Mouse (Mus musculus): Measurements from ENCODE around the gene Rhbdl3. TPM values are rescaled to one million over a fixed set of nuclear protein-coding genes. Genes with fewer than 3 reads are reported as not detected.

Rhbdl3 gene
- polyA plus RNA-seq, 1 experiment from 2014 or later, result 12.2 TPM

- Histone ChIP-seq H3K4me2 (ENCODE audit: low read length) (no peak overlapping the region), H3K4me3 (replicated peaks; ENCODE audit: low read length) (no peak overlapping the region), H3K27me3 (replicated peaks; ENCODE audit: control insufficient read depth, insufficient read depth, low read length) (no peaks in the 10 kb centered on the region), H3K4me1 (replicated peaks; ENCODE audit: control insufficient read depth, insufficient read depth, low read length) (no peaks in the 10 kb centered on the region), H3K9me3 (ENCODE audit: control insufficient read depth, low read length) (no peaks in the 10 kb centered on the region), H3K36me3 (ENCODE audit: control insufficient read depth, insufficient read depth) (no peaks in the 10 kb centered on the region), H3K9ac (replicated peaks; ENCODE audit: low read depth, low read length) (no peak overlapping the region), H3K27ac (ENCODE audit: low read length) (no peak overlapping the region)
- 76% methylated on average over 6 of the region's 6 CpGs for WGBS
- ATAC-seq, result no peak
Measured at GRCm38 (mm10) chr11:80324636-80325035, 23.9 kb downstream of the Rhbdl3 start.

GRCm38 (mm10) chr11:80332709-80333400, 32.1 kb downstream of the Rhbdl3 start:
- WGBS, result 64% methylated on average over 12 of the region's 12 CpGs

GRCm38 (mm10) chr11:80335609-80336350, 35.1 kb downstream of the Rhbdl3 start:
- Histone ChIP-seq H3K4me1 (replicated peaks; ENCODE audit: control insufficient read depth, insufficient read depth, low read length) (peaks cover 16% of the 10 kb centered on the region), H3K9ac (replicated peaks; ENCODE audit: low read depth, low read length) (peak overlapping the region; percentile 11; the same call in 1 of the 2 replicates), H3K27me3 (replicated peaks; ENCODE audit: control insufficient read depth, insufficient read depth, low read length) (no peaks in the 10 kb centered on the region), H3K4me2 (ENCODE audit: low read length) (no peak overlapping the region), H3K9me3 (ENCODE audit: control insufficient read depth, low read length) (no peaks in the 10 kb centered on the region), H3K27ac (ENCODE audit: low read length) (peak overlapping the region; percentile 73), H3K4me3 (replicated peaks; ENCODE audit: low read length) (no peak overlapping the region), H3K36me3 (ENCODE audit: control insufficient read depth, insufficient read depth) (no peaks in the 10 kb centered on the region; the same call in 1 of the 2 replicates)
- 2% methylated on average over 7 of the region's 7 CpGs for WGBS
- ATAC-seq, result peak; percentile 93

More at GRCm38 (mm10) chr11:80332709-80333400, 32.1 kb downstream of the Rhbdl3 start:
- Histone ChIP-seq H3K9ac (replicated peaks; ENCODE audit: low read depth, low read length) (no peak overlapping the region), H3K4me2 (ENCODE audit: low read length) (no peak overlapping the region), H3K4me1 (replicated peaks; ENCODE audit: control insufficient read depth, insufficient read depth, low read length) (peaks cover 16% of the 10 kb centered on the region), H3K27me3 (replicated peaks; ENCODE audit: control insufficient read depth, insufficient read depth, low read length) (no peaks in the 10 kb centered on the region), H3K36me3 (ENCODE audit: control insufficient read depth, insufficient read depth) (no peaks in the 10 kb centered on the region; the same call in 1 of the 2 replicates), H3K9me3 (ENCODE audit: control insufficient read depth, low read length) (no peaks in the 10 kb centered on the region), H3K27ac (ENCODE audit: low read length) (no peak overlapping the region), H3K4me3 (replicated peaks; ENCODE audit: low read length) (no peak overlapping the region)
- no peak for ATAC-seq

GRCm38 (mm10) chr11:80336351-80336730, 35.6 kb downstream of the Rhbdl3 start:
- H3K36me3 ChIP-seq (ENCODE audit: control insufficient read depth, insufficient read depth), result no peaks in the 10 kb centered on the region; the same call in 1 of the 2 replicates
- 9% methylated on average over 6 of the region's 6 CpGs for WGBS
- no peaks in the 10 kb centered on the region for H3K27me3 ChIP-seq (replicated peaks; ENCODE audit: control insufficient read depth, insufficient read depth, low read length)
- H3K4me2 ChIP-seq (ENCODE audit: low read length), result no peak overlapping the region
- H3K27ac ChIP-seq (ENCODE audit: low read length), result no peak overlapping the region
- H3K4me1 ChIP-seq (replicated peaks; ENCODE audit: control insufficient read depth, insufficient read depth, low read length), result peaks cover 16% of the 10 kb centered on the region
- H3K4me3 ChIP-seq (replicated peaks; ENCODE audit: low read length), result no peak overlapping the region
- no peaks in the 10 kb centered on the region for H3K9me3 ChIP-seq (ENCODE audit: control insufficient read depth, low read length)
- H3K9ac ChIP-seq (replicated peaks; ENCODE audit: low read depth, low read length), result no peak overlapping the region
- no peak for ATAC-seq

GRCm38 (mm10) chr11:80342482-80342881, 41.8 kb downstream of the Rhbdl3 start:
- no peak overlapping the region for H3K4me2 ChIP-seq (ENCODE audit: low read length)
- no peaks in the 10 kb centered on the region for H3K27me3 ChIP-seq (replicated peaks; ENCODE audit: control insufficient read depth, insufficient read depth, low read length)
- H3K9ac ChIP-seq (replicated peaks; ENCODE audit: low read depth, low read length), result no peak overlapping the region
- no peaks in the 10 kb centered on the region; the same call in 1 of the 2 replicates for H3K36me3 ChIP-seq (ENCODE audit: control insufficient read depth, insufficient read depth)
- WGBS, result 5% methylated on average over 2 of the region's 2 CpGs
- no peak overlapping the region for H3K27ac ChIP-seq (ENCODE audit: low read length)
- ATAC-seq, result no peak
- H3K4me3 ChIP-seq (replicated peaks; ENCODE audit: low read length), result no peak overlapping the region
- no peaks in the 10 kb centered on the region for H3K9me3 ChIP-seq (ENCODE audit: control insufficient read depth, low read length)
- H3K4me1 ChIP-seq (replicated peaks; ENCODE audit: control insufficient read depth, insufficient read depth, low read length), result no peaks in the 10 kb centered on the region

- ATAC-seq, result peak; percentile 69; the same call in 1 of the 2 replicates
Measured at GRCm38 (mm10) chr11:80351832-80352430, 51.2 kb downstream of the Rhbdl3 start.

GRCm38 (mm10) chr11:80354832-80355231, 54.1 kb downstream of the Rhbdl3 start:
- Histone ChIP-seq H3K4me2 (ENCODE audit: low read length) (no peak overlapping the region), H3K36me3 (ENCODE audit: control insufficient read depth, insufficient read depth) (no peaks in the 10 kb centered on the region; the same call in 1 of the 2 replicates), H3K27ac (ENCODE audit: low read length) (no peak overlapping the region), H3K9me3 (ENCODE audit: control insufficient read depth, low read length) (no peaks in the 10 kb centered on the region), H3K27me3 (replicated peaks; ENCODE audit: control insufficient read depth, insufficient read depth, low read length) (no peaks in the 10 kb centered on the region), H3K9ac (replicated peaks; ENCODE audit: low read depth, low read length) (no peak overlapping the region), H3K4me3 (replicated peaks; ENCODE audit: low read length) (no peak overlapping the region), H3K4me1 (replicated peaks; ENCODE audit: control insufficient read depth, insufficient read depth, low read length) (no peaks in the 10 kb centered on the region)
- no peak for ATAC-seq
- WGBS, result 44% methylated on average over 4 of the region's 4 CpGs

More at GRCm38 (mm10) chr11:80351832-80352430, 51.2 kb downstream of the Rhbdl3 start:
- WGBS, result 73% methylated on average over 5 of the region's 5 CpGs
- no peak overlapping the region for H3K4me3 ChIP-seq (replicated peaks; ENCODE audit: low read length)
- H3K4me1 ChIP-seq (replicated peaks; ENCODE audit: control insufficient read depth, insufficient read depth, low read length), result no peaks in the 10 kb centered on the region
- H3K9me3 ChIP-seq (ENCODE audit: control insufficient read depth, low read length), result no peaks in the 10 kb centered on the region
- no peak overlapping the region for H3K27ac ChIP-seq (ENCODE audit: low read length)
- H3K9ac ChIP-seq (replicated peaks; ENCODE audit: low read depth, low read length), result no peak overlapping the region
- no peak overlapping the region for H3K4me2 ChIP-seq (ENCODE audit: low read length)
- no peaks in the 10 kb centered on the region for H3K36me3 ChIP-seq (ENCODE audit: control insufficient read depth, insufficient read depth)
- no peaks in the 10 kb centered on the region for H3K27me3 ChIP-seq (replicated peaks; ENCODE audit: control insufficient read depth, insufficient read depth, low read length)

- Histone ChIP-seq H3K9ac (replicated peaks; ENCODE audit: low read depth, low read length) (no peak overlapping the region), H3K4me3 (replicated peaks; ENCODE audit: low read length) (no peak overlapping the region), H3K27ac (ENCODE audit: low read length) (no peak overlapping the region), H3K4me2 (ENCODE audit: low read length) (no peak overlapping the region), H3K36me3 (ENCODE audit: control insufficient read depth, insufficient read depth) (peaks cover 10% of the 10 kb centered on the region), H3K4me1 (replicated peaks; ENCODE audit: control insufficient read depth, insufficient read depth, low read length) (no peaks in the 10 kb centered on the region), H3K9me3 (ENCODE audit: control insufficient read depth, low read length) (no peaks in the 10 kb centered on the region), H3K27me3 (replicated peaks; ENCODE audit: control insufficient read depth, insufficient read depth, low read length) (no peaks in the 10 kb centered on the region)
- WGBS, result 89% methylated on average over 1 of the region's 1 CpGs
- no peak for ATAC-seq
Measured at GRCm38 (mm10) chr11:80368949-80369348, 68.2 kb downstream of the Rhbdl3 start.

GRCm38 (mm10) chr11:80376651-80377050, 75.9 kb downstream of the Rhbdl3 start:
- H3K36me3 ChIP-seq (ENCODE audit: control insufficient read depth, insufficient read depth), result no peaks in the 10 kb centered on the region
- WGBS, result 66% methylated on average over 4 of the region's 4 CpGs
- H3K4me1 ChIP-seq (replicated peaks; ENCODE audit: control insufficient read depth, insufficient read depth, low read length), result peaks cover 7% of the 10 kb centered on the region; the same call in 1 of the 2 replicates
- no peaks in the 10 kb centered on the region for H3K9me3 ChIP-seq (ENCODE audit: control insufficient read depth, low read length)
- H3K4me3 ChIP-seq (replicated peaks; ENCODE audit: low read length), result no peak overlapping the region
- H3K4me2 ChIP-seq (ENCODE audit: low read length), result peak overlapping the region; percentile 61; the same call in 1 of the 2 replicates
- H3K9ac ChIP-seq (replicated peaks; ENCODE audit: low read depth, low read length), result no peak overlapping the region
- H3K27me3 ChIP-seq (replicated peaks; ENCODE audit: control insufficient read depth, insufficient read depth, low read length), result no peaks in the 10 kb centered on the region
- no peak for ATAC-seq
- no peak overlapping the region for H3K27ac ChIP-seq (ENCODE audit: low read length)

Measured in forebrain, embryonic 16.5 days (tissue).